Mouse (Mus musculus) 3T3-L1 (cell line): ENCODE measurements at regions not wholly inside any gene's neighbourhood (a gene's known extent, or its start where the extent isn't known, plus 50 kb on each side); places are given as distances from the start of the nearest gene placed in this dataset.

Experiments used
- DNase-seq: peaks from one replicate; pipeline ENCODE4 v3.0.0-alpha.2; 2015; ENCODE audit warnings: low read depth, low spot score

- DNase-seq: no peak
Observed at GRCm38 (mm10) chr3:158707411-158707810, 145.4 kb upstream of the Lrrc7 start.

GRCm38 (mm10) chr3:158694936-158695335 is 132.9 kb upstream of the Lrrc7 start:
- no peak for DNase-seq

GRCm38 (mm10) chr3:158690686-158691085 is 128.7 kb upstream of the Lrrc7 start:
- peak; percentile 86 for DNase-seq

- DNase-seq: peak; percentile 28
Observed at GRCm38 (mm10) chr3:158645676-158646075, 83.7 kb upstream of the Lrrc7 start.
